Mouse (Mus musculus) spleen, adult 12 weeks (tissue): Measurements from ENCODE around the gene Slc35g2.

Experiments used
- DNase-seq: peaks from one replicate; pipeline ENCODE4 v3.0.0; 2022; ENCODE audit warnings: low spot score

Gene Slc35g2

DNA sequence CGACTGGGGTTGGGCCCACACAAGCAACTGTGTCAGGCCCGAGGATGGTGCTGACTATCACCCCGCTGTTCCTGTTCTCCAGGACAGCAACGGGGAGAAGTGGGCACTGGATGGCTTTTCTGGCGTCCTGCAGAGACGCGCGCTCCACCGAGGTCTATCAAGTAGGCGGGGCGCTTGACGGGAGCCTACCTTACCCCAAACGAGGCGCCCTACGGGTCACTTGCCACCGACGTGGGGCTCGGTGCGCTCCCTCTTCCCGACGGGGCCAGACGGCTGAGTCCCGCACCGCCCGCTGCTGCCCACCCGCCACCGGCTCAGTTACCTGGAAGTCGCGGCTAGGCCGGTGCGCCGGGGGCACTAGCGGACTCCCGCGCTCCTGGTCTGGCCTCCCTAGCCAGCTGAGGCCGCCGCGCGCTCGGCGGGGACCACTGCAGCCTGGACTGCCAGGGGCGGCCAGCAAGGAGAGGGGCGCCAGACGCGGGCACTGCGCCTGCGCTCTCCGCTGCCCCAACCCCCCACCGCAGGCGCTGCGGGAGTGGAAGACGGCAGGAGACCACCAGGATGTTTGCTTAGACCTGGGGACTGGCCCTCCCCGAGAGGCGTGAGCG lies at the start of gene Slc35g2:
Gene Slc35g2 (minus strand): TSS at position 465 of the 608 bp plus-strand sequence.
- no peak for DNase-seq

DNA sequence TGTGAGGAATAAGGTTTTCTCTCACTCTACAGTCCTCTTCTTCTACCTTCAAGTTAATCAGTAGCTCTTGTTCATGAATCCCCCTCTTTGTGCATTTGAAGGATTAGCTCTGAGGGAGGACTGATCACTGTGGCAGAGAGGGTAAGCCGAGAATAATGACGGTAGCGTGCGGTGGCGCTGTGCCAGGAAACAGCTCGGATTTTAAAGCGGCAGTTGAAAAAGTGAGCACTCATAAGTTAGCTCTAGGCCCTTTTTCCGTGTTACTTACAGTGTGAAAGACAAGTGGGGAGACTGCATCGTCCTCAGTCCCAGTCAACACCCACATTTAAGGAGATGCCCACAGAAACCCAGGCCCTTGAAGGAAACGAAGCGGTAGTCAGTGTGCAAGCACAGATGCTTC lies 46.1 kb upstream of the Slc35g2 start:
- DNase-seq: no peak

DNA sequence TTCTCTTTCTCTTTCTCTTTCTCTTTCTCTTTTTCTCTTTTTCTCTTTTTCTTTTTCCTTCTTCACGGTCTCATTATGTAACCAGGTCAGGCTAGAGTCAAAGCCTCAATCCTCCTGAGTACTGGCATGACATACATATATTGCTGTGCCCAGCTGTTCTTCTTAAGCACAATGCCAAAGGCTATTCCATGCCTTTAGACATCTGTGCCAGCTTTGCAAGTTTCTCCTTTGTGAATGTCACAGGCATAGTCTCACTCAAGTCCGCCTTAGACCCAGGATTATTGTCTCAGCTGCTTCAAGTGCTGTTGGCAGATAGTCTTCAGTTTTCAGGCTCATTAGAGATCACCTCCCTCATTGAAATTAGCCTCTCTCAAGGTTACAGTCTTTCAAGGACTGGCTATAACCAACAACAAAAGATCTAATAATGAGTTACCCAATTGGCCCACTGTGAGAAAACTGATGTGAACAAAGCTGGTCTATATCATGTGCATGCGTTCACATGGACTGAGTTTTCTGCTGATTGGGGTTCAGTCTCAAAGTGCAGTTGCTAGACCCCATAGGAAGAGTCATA lies 42.7 kb upstream of the Slc35g2 start:
- no peak for DNase-seq

DNA sequence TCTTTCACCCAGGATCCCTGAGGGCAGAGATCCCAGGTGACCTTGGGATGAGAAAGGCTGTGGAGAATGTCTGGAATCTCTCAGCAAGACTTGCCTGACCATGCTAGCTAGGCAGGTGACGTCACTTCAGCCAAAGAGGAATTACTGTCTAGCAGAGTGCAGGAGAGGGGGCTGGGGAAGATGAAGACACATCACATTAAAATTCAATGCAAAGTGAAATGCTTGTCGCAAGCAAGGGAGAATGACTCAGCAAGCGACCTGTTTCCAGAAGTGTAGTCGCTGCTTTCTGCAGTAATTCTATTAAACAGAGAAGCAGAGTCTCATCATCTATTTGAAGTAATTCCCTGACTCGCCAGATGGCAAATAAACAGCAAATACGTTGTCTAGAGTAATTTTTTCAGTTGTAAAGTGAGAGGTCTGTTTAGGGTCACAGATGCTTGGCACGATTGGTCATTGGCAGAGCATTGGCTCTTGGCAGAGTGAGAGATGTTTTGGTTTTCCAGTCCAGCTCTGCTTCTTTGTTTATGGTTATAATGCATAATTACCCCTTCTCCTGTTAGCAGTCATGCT lies 35.2 kb upstream of the Slc35g2 start:
- DNase-seq: no peak

DNA sequence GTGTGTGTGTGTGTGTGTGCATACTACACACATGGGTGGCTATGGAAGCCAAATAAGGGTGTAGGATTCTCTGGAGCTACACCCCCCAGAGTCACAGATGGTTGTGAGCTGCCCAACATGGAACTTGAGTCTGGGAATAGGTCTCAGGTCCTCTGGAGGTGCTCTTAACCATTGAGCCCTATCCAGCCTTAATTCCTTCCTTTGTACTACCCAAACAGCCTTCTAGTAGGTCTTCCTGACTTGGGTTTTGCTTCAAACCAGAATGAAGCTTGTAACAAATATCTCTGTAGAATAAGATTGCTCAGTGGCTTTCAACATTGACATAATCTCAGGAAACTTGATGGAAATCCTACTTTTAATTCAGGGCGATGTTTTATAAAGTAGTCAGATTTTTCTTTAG lies 34.6 kb upstream of the Slc35g2 start:
- no peak for DNase-seq

DNA sequence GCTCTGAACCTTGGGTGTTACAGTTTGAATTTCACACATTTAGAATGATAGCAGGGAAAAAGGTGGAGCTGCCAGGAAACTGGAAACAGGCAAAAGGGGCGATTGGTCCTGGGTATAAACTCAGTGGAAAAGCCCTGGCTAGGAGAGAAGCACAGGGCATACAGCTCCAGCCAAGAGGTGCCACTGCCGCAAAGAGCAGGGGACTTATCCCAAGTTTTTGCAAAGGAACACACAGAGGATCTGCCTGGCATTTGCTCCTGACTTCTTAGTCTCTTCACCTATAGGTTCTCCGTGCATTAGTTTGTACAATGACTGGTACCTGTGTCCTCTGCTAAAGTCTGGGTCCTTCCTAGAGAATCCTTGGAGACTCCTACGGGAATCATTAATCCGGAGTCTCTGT lies 32.3 kb upstream of the Slc35g2 start:
- DNase-seq: no peak

DNA sequence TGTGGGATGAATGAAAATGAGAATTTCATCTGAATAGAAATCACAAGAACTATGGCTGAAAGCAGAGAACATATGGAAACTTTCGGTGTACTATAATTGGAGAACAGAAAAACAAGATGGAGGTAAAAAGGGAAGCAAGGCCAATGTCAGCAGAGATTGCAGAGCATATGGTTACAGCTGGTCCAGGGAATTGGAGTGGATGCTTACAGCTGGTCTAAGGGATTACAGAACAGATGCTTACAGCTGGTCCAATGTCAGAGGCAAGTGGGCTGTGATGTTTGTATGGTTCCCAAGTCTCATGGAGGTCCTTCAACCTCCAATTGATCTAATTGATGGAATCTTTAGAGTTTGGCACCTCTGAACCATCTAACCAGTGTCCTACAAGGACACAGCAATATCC lies 31.2 kb upstream of the Slc35g2 start:
- no peak for DNase-seq

DNA sequence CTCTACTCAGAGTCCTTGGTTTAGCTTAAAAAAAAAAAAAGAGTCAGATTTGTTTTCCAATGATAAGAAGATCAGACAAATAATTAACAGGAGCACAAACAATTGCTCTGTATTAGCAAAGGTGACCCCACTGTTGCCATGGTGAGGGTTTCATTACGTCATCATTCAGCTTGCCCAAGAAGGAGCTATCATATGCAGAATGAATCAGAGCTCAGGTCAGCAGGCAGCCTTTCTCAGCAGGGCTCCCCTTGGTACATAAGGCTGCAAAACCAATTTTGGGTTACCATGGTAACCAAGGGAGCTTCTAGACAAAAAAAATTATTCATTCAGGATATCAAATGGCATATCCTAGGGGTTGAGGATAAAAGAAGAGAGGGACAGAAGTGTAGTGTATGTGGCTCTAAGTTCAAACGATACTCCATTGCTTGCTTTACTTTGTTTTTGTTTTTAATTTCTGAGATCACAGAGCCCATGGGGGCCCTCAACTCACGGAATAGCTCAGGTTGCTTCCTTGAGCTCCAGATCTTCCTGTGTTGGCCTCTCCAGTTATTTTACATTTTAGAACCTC lies 29.0 kb upstream of the Slc35g2 start:
- no peak for DNase-seq

DNA sequence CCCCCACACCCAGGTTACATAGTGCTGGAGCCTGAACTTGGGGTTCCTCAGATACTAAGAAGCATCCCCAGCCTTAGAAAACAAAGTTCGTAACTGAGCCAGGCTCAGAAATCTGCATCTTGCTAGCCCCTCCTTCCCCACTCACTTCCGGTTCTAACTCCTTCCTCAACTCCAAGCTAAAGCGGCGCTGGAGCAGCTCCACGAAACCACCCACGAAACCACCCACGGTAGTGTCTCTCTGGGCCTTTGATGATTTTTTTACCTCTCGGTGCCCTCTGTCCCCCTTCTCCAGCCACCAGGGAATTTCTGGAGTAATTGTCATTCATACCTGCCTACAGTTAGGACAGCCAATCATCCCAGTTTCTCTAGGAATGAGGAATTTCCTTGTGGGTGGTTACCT lies 26.7 kb upstream of the Slc35g2 start, which contains the start of gene Stag1:
Gene Stag1 (plus strand): TSS at position 253 of the 400 bp plus-strand sequence.
- DNase-seq: no peak

DNA sequence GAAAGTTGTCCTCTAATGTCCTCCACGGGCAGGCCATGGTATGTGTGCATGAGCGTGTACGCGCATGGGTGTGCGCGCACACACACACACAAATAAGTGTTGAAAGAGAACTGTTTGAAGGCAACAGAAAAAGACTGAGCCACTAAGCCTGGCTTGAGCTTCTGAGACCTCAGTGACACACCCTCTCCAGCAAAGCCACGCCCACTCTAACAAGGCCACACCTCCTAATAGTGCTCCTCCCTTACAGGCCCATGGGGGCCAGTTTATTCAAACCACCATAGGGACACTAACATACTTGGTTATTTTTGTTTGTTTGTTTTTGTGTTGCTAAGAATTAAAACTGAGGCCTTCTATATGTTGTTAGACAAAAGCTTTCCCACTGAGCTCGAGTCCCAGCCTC lies 25.4 kb upstream of the Slc35g2 start:
- DNase-seq: no peak

DNA sequence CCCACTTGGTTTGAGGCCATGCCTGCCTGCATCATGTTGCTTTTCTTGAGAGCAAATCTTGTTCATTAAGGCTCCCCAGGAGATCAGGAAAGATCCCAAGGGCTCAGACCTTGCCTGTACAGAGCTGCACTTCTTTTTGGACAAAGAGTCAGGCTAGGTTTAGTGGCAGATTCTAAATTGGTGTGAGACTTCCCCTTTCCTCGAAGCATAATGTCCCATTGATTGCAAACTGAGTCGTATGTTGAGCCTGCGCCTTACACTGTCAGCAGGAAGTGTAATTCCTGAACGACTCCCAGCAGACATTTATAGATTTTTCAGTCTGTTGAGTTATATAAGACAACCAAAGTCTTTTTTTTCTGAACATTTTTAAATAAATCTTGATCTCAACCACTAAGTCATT lies 19.6 kb upstream of the Slc35g2 start:
- no peak for DNase-seq

DNA sequence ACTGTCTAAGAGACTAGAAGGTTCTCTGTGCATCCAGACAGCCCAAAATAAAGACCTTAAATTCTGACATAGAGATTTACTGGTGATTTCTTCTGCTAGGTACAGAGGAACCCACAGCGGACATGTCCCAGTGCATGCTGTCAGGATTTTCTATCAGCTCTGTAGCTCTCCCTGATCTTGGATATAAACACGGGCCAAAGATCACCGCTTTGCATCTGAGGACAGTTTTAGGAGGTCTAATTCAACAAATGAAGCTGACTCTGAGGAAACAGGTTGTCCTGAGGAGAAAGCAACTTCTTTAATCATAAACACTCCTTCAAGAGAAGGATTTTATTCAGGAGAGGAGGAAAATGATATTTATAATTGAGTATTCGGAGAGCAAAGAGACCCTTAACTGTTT lies 13.1 kb upstream of the Slc35g2 start:
- no peak for DNase-seq

DNA sequence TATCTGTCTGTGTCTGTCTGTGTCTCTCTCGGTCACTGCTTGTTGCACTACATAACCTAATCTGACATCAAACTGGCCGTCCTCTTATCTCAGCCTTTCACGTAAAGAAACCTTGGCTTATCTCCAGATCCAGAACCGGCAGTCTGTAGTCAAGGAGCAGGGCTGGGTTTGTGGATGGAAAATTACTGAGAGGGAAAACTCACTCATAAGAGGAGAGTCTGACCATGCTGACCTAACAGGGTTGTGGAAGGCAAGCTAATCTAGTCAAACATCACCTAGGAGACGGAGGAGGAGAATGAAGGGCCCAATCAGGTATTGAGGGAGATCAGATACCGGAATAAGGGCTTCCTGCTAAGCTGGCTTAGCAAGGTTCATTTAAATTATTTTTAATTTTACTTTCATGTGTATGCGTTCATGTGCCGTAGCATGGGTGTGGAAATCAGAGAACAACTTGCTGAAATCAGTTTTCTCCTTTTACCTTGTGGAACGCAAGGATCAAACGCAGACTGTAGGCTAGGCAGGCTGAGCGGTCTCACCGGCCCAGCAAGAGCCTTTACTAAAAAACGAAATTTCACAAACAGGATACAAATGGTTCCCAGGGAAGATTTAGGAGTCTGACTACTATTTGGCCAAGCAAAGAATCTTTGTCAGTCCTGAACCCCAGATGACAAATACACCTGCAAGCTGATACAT lies 12.1 kb upstream of the Slc35g2 start:
- DNase-seq: no peak

DNA sequence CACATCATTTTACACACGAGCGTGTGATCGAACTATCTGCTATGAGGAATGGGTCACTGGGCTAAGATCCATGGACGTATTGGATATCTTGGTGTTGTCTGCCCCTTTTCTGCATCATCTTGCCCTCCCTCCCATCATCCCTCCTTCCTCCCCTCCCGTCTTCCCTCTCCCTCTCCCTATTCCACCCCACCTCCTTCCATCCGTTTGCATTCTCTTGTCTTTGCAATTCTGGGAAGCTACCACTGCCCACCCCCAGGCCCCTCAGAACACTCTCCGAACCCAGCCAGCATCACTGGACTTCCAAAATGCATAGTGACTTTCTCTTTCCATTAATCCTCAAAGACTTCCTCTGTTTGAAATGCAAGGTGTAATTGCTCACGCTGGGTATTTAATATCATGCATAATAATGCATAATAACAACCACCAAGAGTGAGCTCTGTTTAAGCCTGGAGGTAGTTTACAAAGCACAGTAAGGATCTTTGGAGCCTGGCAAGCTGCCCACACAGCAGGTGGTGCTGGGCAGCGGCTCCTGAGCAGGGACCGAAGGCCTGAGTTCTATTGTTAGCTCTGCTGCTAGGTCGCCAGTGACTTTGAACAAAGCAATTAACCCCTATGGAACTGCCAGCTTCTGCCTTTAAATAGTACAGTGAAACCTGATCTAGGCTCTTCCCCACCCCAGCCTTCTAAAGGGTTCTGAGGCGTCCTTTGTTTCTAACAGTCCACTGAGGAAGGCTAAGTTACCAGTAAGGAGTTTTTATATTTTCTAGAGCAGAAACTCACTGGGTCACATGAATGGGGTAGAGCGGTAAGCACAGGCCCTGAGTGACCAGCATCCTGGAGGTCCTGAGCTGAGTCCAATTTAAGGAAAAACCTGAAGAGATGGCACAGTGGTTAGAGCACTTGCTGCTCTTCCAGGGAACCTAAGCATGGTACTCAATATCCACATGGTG lies 10.9 kb upstream of the Slc35g2 start:
- DNase-seq: no peak

DNA sequence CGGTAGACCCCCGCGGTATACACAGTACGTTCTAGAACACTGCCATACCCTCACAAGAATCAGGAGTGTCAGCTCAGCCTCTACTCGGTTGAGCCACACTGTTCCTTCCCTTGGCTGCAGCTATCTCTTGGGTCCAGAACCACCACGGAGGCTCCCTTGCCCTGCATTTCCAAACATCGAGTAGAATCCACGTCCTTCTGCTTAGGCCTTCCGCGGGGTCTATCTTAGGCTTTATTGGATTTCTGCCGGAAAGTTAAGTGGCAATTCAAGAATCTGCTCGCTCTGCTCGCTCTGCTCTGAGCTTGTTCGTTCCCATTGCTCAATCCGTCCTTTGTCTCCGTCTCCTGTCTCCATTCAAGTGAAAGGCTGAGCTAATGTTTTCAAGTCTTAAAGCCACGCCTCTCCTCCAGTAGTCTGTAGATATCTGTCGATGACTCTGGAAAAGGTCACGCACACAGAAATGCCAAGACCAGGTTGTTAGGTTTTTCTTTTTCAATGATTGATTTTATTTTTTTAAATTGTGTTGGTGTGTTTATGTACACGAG lies 9.4 kb upstream of the Slc35g2 start:
- DNase-seq: no peak

DNA sequence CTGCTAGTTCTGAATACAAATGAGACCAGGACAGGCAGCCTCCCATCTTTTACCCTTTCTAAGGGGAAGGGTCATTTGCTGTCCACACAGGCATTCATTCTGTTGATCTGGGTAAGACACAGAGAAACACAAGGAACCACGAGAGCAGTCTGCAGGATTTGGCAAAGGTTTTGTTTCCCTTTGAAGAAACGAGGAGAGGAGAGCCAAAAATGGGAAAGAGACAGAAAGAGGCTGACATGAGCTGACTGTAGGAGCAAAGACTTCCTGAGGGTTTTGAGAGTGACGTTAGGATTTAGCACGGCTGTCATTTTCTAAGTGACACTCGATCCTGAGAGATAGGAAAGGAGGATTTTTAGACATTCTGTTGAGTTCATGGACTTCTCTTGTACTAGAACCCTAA lies 3.1 kb upstream of the Slc35g2 start:
- DNase-seq: no peak

DNA sequence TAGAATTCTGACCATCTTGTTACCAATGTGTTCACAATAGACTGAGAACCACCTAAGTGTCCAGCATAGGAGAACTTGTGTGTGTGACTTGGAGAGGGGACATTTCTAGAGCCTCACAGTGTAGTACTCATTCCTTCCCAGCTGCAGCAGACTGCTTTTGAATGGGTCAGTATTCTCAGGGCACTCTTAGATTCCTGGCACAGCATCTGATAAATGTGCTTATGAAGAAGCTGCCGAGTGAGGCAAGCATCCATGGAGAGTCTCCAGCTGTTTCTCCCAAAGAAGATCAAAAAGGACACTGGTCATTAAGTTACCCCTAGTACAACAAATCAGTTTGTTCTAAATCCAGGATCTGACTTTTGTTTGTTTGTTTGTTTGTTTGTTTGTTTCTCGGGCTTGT lies 2.4 kb upstream of the Slc35g2 start:
- DNase-seq: no peak

DNA sequence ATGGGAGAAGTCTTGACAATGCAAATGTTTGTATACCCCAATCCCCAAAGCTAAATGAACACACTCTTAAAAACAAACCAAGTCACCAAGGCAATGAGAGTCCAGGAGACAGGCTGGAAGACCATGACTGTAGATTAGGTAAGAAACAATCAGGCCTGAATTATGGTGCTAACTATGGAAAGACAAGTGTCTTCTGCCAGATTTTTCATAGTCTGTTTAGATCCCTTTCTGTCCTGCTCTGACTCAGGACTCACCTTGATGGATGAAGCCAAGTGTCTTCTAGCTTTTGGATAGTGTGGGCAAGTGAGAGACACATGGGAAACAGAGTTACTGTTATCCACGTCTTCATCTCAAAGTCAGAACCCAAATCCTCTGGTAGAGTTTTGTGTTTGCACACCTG lies 621 bp upstream of the Slc35g2 start:
- no peak for DNase-seq

DNA sequence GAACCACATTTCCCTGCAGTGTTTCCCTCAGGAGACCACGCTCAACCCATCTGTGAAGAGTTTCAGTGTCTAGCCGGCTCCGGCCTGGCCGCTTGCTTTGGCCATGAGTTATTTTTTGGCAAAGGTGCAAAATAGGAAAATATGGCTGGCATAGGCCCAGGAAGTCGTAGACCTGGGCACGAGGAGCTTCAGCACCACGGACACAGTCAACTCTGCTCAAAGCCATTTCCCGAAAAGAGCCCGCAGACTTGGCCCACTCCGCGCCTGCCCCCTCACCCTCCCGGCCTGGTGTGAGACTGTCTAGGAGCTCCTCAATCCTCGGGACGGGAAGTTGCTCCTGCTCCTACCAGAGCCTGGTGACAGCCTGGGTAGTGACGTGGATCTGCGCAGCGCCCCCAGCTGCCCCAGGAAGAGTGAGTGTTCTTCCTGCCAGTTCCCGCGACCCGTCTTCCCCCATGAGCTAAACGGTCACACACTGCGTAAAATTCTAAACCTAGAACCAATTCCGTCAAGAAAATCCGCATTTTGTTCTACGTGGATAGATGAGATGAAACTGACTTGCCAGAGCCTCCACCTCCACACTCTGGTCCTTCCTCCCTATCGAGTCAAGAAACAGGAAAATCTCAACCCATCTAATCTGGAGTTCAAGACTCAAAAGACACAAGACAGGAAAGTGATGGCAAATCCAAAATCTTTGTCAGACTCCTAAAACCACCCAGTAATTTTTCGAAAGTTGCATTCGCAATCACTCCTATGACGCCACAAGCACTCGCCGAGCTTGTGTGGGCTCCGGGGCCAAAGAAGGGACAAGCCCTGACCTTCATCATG lies 878 bp downstream of the Slc35g2 start:
- no peak for DNase-seq

DNA sequence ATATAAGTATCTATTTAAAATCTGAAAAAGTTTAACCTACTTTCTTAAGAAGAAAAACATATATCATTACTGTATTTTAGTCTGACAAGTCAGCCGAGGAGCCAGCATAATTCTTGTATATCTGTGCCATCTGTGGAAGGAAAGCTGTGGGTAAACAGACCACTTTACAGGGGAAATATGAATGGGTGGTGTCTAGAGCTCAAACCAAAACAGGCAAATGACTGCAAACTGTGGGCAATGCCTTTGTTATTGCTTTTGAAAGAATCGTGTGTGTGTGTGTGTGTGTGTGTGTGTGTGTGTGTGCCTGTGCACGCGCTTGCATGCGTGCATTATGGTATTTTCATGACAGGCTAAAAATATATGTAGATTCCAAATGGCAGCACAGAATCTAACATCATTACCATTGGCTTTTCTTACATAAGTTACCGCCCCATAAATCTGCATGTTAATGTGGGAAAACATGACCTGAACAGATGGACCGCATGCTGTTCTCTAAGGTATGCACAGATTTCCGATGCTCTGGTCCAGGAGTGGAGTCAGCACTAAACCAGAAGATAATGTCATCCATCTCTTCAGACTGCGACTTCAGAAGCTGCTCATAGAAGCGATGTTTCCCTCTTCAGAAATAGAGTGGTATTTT lies 10.5 kb downstream of the Slc35g2 start:
- DNase-seq: no peak
